8 mouse cellular contexts compared by ENCODE assay signal in the genomic region with DNA sequence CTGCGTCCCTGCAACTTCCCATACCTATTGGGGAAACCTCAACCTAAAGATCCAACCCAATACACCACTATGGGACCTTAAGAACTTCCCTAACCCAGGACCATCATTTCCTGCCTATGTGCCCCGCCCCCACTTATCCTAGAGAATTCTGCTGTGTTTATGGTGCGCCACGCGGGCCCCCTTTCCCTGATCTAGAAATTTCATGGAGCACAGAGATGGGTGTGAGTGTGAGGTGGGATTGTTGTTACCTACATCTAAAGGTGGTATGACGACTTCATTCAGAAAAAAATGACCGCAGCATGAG. TPM values are rescaled to one million over a fixed set of nuclear protein-coding genes. Genes with fewer than 3 reads are reported as not detected.
DNase-seq lines count a peak whose midpoint lies in the region; ATAC-seq and TF ChIP-seq lines count a peak whose summit lies in the region.

No protein-coding gene starts in this region.

- H3K4me3 ChIP-seq in kidney, embryonic 14.5 days (ENCODE audit: low read length) = no peak overlapping the region
- 0 out of 2 replicates have a peak overlapping the region, but pooled peaks have one; percentile 5 for H3K4me3 ChIP-seq in embryonic facial prominence, embryonic 12.5 days
- no peak overlapping the region for H3K4me3 ChIP-seq in hindbrain, postnatal 0 days (ENCODE audit: low read length)
- H3K4me3 ChIP-seq in midbrain, embryonic 16.5 days (ENCODE audit: low read depth, low read length) = no peak overlapping the region
- no peak overlapping the region for H3K4me3 ChIP-seq in cerebellum, adult 2 months (replicated peaks; ENCODE audit: insufficient read depth, low read depth, low read length)

- DNase-seq in kidney, postnatal 14 days = no peak
- no peak for DNase-seq in hindbrain, postnatal 0 days (ENCODE audit: low spot score)
- no peak for DNase-seq in embryo, embryonic 10 days (ENCODE audit: low spot score)
- no peak for DNase-seq in left cerebral cortex, postnatal 14 days (ENCODE audit: low spot score in 2 of 2)
- DNase-seq in cerebellum, adult 2 months = no peak

- intact Hi-C loops in left cerebral cortex, postnatal 14 days (cut with DNase I) = loop anchor here (2.0 to 5.0 kb wide), 2 partner anchors 270 to 380 kb away; no protein-coding TSS in a partner anchor

- TF ChIP-seq CTCF in hindbrain, postnatal 0 days (IDR thresholded peaks at IDR 0.05; ENCODE audit: low read depth) = no peak
- TF ChIP-seq CTCF in cerebellum, adult 2 months (IDR thresholded peaks at IDR 0.05; ENCODE audit: borderline replicate concordance, insufficient read depth, low read depth, low read length) = no peak

- no peak overlapping the region for H3K27ac ChIP-seq in kidney, embryonic 14.5 days (ENCODE audit: low read depth, low read length)
- no peak overlapping the region for H3K27ac ChIP-seq in embryonic facial prominence, embryonic 12.5 days
- H3K27ac ChIP-seq in hindbrain, postnatal 0 days = no peak overlapping the region
- H3K27ac ChIP-seq in midbrain, embryonic 16.5 days (ENCODE audit: low read length) = no peak overlapping the region
- no peak overlapping the region for H3K27ac ChIP-seq in cerebellum, adult 2 months (ENCODE audit: insufficient read depth, low read length)

- no peaks in the 10 kb centered on the region for H3K9me3 ChIP-seq in kidney, embryonic 14.5 days (ENCODE audit: control insufficient read depth, low read length)
- H3K9me3 ChIP-seq in embryonic facial prominence, embryonic 12.5 days = no peaks in the 10 kb centered on the region
- no peaks in the 10 kb centered on the region for H3K9me3 ChIP-seq in hindbrain, postnatal 0 days (ENCODE audit: low read length)
- no peaks in the 10 kb centered on the region for H3K9me3 ChIP-seq in midbrain, embryonic 16.5 days (replicated peaks; ENCODE audit: control insufficient read depth, low read length, poor library complexity, severe bottlenecking)

- 50% methylated on average over 7 of the region's 7 CpGs for WGBS in kidney, embryonic 14.5 days
- 59% methylated on average over 7 of the region's 7 CpGs for WGBS in embryonic facial prominence, embryonic 12.5 days
- WGBS in hindbrain, postnatal 0 days = 54% methylated on average over 7 of the region's 7 CpGs
- 55% methylated on average over 7 of the region's 7 CpGs for WGBS in midbrain, embryonic 16.5 days
- 50% methylated on average over 7 of the region's 7 CpGs for WGBS in cerebellum, adult 2 months

- no peaks in the 10 kb centered on the region for H3K36me3 ChIP-seq in kidney, embryonic 14.5 days (ENCODE audit: control insufficient read depth, insufficient read depth, low read length)
- H3K36me3 ChIP-seq in embryonic facial prominence, embryonic 12.5 days = no peaks in the 10 kb centered on the region
- H3K36me3 ChIP-seq in hindbrain, postnatal 0 days (ENCODE audit: insufficient read depth, low read length) = no peaks in the 10 kb centered on the region
- no peaks in the 10 kb centered on the region for H3K36me3 ChIP-seq in midbrain, embryonic 16.5 days (ENCODE audit: control insufficient read depth, insufficient read depth, low read length)

- no peak overlapping the region for H3K9ac ChIP-seq in kidney, embryonic 14.5 days (ENCODE audit: low read depth, low read length)
- H3K9ac ChIP-seq in embryonic facial prominence, embryonic 12.5 days = no peak overlapping the region
- no peak overlapping the region for H3K9ac ChIP-seq in hindbrain, postnatal 0 days (replicated peaks; ENCODE audit: low read length)
- H3K9ac ChIP-seq in midbrain, embryonic 16.5 days (ENCODE audit: low read depth, low read length) = no peak overlapping the region

- peak overlapping the region; percentile 15; the same call in 1 of the 2 replicates for H3K4me2 ChIP-seq in kidney, embryonic 14.5 days (replicated peaks; ENCODE audit: low read depth, low read length)
- H3K4me2 ChIP-seq in embryonic facial prominence, embryonic 12.5 days (replicated peaks) = peak overlapping the region; percentile 36; the same call in 1 of the 2 replicates
- peak overlapping the region; percentile 44 for H3K4me2 ChIP-seq in hindbrain, postnatal 0 days (ENCODE audit: low read depth, low read length)
- peak overlapping the region; percentile 39 for H3K4me2 ChIP-seq in midbrain, embryonic 16.5 days (ENCODE audit: low read length)

- TF ChIP-seq POLR2A in cerebellum, adult 2 months (IDR thresholded peaks at IDR 0.05; ENCODE audit: borderline replicate concordance, insufficient read depth, low read length) = no peak

- no peaks in the 10 kb centered on the region for H3K4me1 ChIP-seq in kidney, embryonic 14.5 days (ENCODE audit: control insufficient read depth, insufficient read depth, low read length)
- H3K4me1 ChIP-seq in embryonic facial prominence, embryonic 12.5 days = peaks cover 11% of the 10 kb centered on the region; the same call in 1 of the 2 replicates
- peaks cover 3% of the 10 kb centered on the region; the same call in 1 of the 2 replicates for H3K4me1 ChIP-seq in hindbrain, postnatal 0 days (ENCODE audit: insufficient read depth, low read length)
- 0 out of 2 replicates have a peak, but pooled peaks cover 2% of the 10 kb centered on the region for H3K4me1 ChIP-seq in midbrain, embryonic 16.5 days (ENCODE audit: control insufficient read depth, insufficient read depth, low read length)
- no peaks in the 10 kb centered on the region for H3K4me1 ChIP-seq in cerebellum, adult 2 months (ENCODE audit: control insufficient read depth, insufficient read depth, low read length)

- ATAC-seq in kidney, embryonic 14.5 days (ENCODE audit: low FRiP score, low TSS enrichment) = peak; percentile 20; the same call in 1 of the 2 replicates
- no peak for ATAC-seq in embryonic facial prominence, embryonic 12.5 days (ENCODE audit: insufficient number of reproducible peaks, insufficient read depth, low FRiP score, low TSS enrichment)
- ATAC-seq in hindbrain, postnatal 0 days = no peak
- no peak for ATAC-seq in midbrain, embryonic 16.5 days

- H3K27me3 ChIP-seq in kidney, embryonic 14.5 days (ENCODE audit: control insufficient read depth, insufficient read depth, low read length) = no peaks in the 10 kb centered on the region
- no peaks in the 10 kb centered on the region for H3K27me3 ChIP-seq in embryonic facial prominence, embryonic 12.5 days
- no peaks in the 10 kb centered on the region for H3K27me3 ChIP-seq in hindbrain, postnatal 0 days (ENCODE audit: insufficient read depth, low read length)
- H3K27me3 ChIP-seq in midbrain, embryonic 16.5 days (ENCODE audit: control insufficient read depth, insufficient read depth, low read depth, low read length) = no peaks in the 10 kb centered on the region
- H3K27me3 ChIP-seq in cerebellum, adult 2 months (ENCODE audit: control insufficient read depth, insufficient read depth, low read length) = no peaks in the 10 kb centered on the region

RNA-seq across cellular contexts. Expression of gene Adpgk, which starts 8.7 kb away (rescaled TPM):
- polyA plus RNA-seq in kidney, embryonic 14.5 days (2014; fragmentation: Nextera tagmentation; extraction: Ambion mirVana) = 34.9 and 45.5 TPM in 2 replicates
- 42.5 and 45.8 TPM in 2 replicates for polyA plus RNA-seq in embryonic facial prominence, embryonic 12.5 days (2016; fragmentation: Nextera tagmentation; extraction: Ambion mirVana)
- 35.5 and 39.9 TPM in 2 replicates for total RNA-seq in hindbrain, postnatal 0 days (2014; rRNA removed)
- 18.2 and 19.5 TPM in 2 replicates for polyA plus RNA-seq in hindbrain, postnatal 0 days (2015; fragmentation: Nextera tagmentation; extraction: Ambion mirVana)
- polyA plus RNA-seq in midbrain, embryonic 16.5 days (2015; fragmentation: Nextera tagmentation; extraction: Ambion mirVana) = 19.7 and 21.9 TPM in 2 replicates
- total RNA-seq in left cerebral cortex, postnatal 14 days (2021) = 10 to 100 TPM; 16.0 to 16.1 TPM
- polyA plus RNA-seq in cerebellum, adult 2 months (2012; rRNA removed) = 18.7 and 20.0 TPM in 2 replicates
